Mouse (Mus musculus) myocyte (in vitro differentiated cells): Measurements from ENCODE around the gene Vav2.

ENCODE experiments used
- MYOG ChIP-seq, 3 experiments: IDR thresholded peaks; one replicate each; pipeline ENCODE4 v1.6.1; 2011; ENCODE audit warnings: control low read depth in 2 of 3, low read depth in 2 of 3, mild to moderate bottlenecking in 2 of 3; ENCODE audit not compliant: insufficient read length in 2 of 3, control insufficient read depth in 1 of 3, insufficient read depth in 1 of 3
- POLR2AphosphoS2 ChIP-seq: IDR thresholded peaks from one replicate; pipeline ENCODE4 v1.6.1; 2011; ENCODE audit warnings: low read depth, control low read depth; ENCODE audit not compliant: insufficient read length

DNA sequence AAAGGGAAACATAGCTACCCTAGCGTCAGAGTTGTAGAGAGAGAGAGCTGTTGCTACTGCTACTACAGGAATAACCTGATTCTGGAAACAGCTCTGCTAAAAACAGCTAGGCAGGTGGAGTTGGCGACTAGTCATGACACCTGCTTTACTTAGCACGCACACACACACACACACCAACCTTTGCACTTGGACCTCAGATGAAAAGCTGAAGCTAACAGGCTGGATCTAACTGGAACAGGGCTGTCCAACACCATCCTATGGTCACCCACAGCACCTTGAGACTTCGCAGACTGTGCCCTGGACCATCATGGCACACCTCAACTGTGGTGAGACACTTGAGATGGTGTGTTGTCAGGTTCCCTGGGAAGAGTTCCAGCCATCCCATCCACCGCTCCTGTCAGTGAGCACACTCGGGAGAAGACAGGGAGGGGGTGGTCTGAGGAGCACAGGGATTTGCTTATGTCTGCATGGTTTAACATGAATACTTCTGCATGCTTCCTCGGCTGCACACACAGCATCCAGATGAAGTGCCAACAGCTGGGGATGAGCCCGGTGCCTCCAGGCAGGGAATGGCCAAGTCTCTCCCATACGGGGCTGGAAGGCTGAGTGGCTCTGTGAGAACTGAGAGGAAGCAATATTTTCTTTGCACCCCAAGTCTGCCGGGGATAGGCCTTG is 32.5 kb downstream of the Vav2 start:
- TF ChIP-seq POLR2AphosphoS2 (no peak), MYOG (IDR thresholded peaks at IDR 0.05; ENCODE audit: control insufficient read depth in 1 of 3, insufficient read depth in 1 of 3, insufficient read length in 2 of 3, low read depth in 2 of 3) (no peak)
